Mouse (Mus musculus) embryonic facial prominence, embryonic 10.5 days (tissue): ENCODE data around the gene Farp1. TPM values are rescaled to one million over a fixed set of nuclear protein-coding genes. Genes with fewer than 3 reads are reported as not detected.

Experiments used
- DNase-seq: peaks from one replicate; pipeline ENCODE4 v3.0.0-alpha.2; 2017; ENCODE audit warnings: low spot score
- H3K27ac ChIP-seq: fragments of 300-500 bp; sonication (generic); replicated peaks from 2 replicates; pipeline ENCODE4 v1.5.1; 2016; ENCODE audit warnings: mild to moderate bottlenecking
- H3K27me3 ChIP-seq: fragments of 300-500 bp; sonication (generic); replicated peaks from 2 replicates; pipeline ENCODE4 v1.6.1; 2016; ENCODE audit warnings: low read depth, mild to moderate bottlenecking; ENCODE audit not compliant: poor library complexity, severe bottlenecking
- H3K36me3 ChIP-seq: fragments of 300-500 bp; sonication (generic); replicated peaks from 2 replicates; pipeline ENCODE4 v1.6.1; 2016; ENCODE audit warnings: mild to moderate bottlenecking, moderate library complexity
- H3K4me1 ChIP-seq: fragments of 300-500 bp; sonication (generic); 2 replicates; pipeline ENCODE4 v1.6.1; 2016
- H3K4me3 ChIP-seq: fragments of 300-500 bp; sonication (generic); 2 replicates; pipeline ENCODE4 v1.5.1; 2016; ENCODE audit warnings: mild to moderate bottlenecking, moderate library complexity
- H3K9me3 ChIP-seq: fragments of 300-500 bp; sonication (generic); 2 replicates; pipeline ENCODE4 v1.6.1; 2016; ENCODE audit warnings: mild to moderate bottlenecking
- WGBS: fragments of 180-500 bp; shearing (Covaris S2); methylation state at CpG from one replicate; pipeline ENCODE4 v1.1.7; 2016; 5-methylcytosine and 5-hydroxymethylcytosine counted together
- polyA plus RNA-seq: library from polyadenylated mRNA; unstranded; fragments of >200 nt; fragmentation: Nextera tagmentation; extraction: Ambion mirVana; gene quantifications from 2 replicates; pipeline ENCODE4 v1.2.1, GENCODE M21; 2016

Farp1 gene
- polyA plus RNA-seq, 1 experiment from 2014 or later = 41.7 TPM

GRCm38 (mm10) chr14:121205459-121205858 lies 170.5 kb downstream of the Farp1 start:
- Histone ChIP-seq H3K27ac (no peak overlapping the region), H3K4me3 (no peak overlapping the region), H3K9me3 (no peaks in the 10 kb centered on the region), H3K4me1 (peaks cover 13% of the 10 kb centered on the region; the same call in 1 of the 2 replicates), H3K27me3 (no peaks in the 10 kb centered on the region), H3K36me3 (peaks cover 45% of the 10 kb centered on the region)
- DNase-seq = no peak
- WGBS = 81% methylated on average over 3 of the region's 3 CpGs

- WGBS = 78% methylated on average over 15 of the region's 15 CpGs
- Histone ChIP-seq H3K4me3 (no peak overlapping the region), H3K27me3 (no peaks in the 10 kb centered on the region), H3K27ac (no peak overlapping the region), H3K9me3 (no peaks in the 10 kb centered on the region), H3K36me3 (peaks cover 48% of the 10 kb centered on the region), H3K4me1 (peaks cover 13% of the 10 kb centered on the region; the same call in 1 of the 2 replicates)
- DNase-seq = no peak
Measured at GRCm38 (mm10) chr14:121207441-121208158, 172.6 kb downstream of the Farp1 start.

GRCm38 (mm10) chr14:121208159-121208515 lies 173.1 kb downstream of the Farp1 start:
- no peak overlapping the region for H3K27ac ChIP-seq
- H3K36me3 ChIP-seq = peaks cover 52% of the 10 kb centered on the region
- H3K9me3 ChIP-seq = no peaks in the 10 kb centered on the region
- WGBS = 77% methylated on average over 3 of the region's 3 CpGs
- no peak overlapping the region for H3K4me3 ChIP-seq
- H3K4me1 ChIP-seq = peaks cover 13% of the 10 kb centered on the region; the same call in 1 of the 2 replicates
- no peak for DNase-seq
- no peaks in the 10 kb centered on the region for H3K27me3 ChIP-seq

GRCm38 (mm10) chr14:121210318-121210717 lies 175.3 kb downstream of the Farp1 start:
- peaks cover 52% of the 10 kb centered on the region for H3K36me3 ChIP-seq
- no peaks in the 10 kb centered on the region for H3K27me3 ChIP-seq
- no peak overlapping the region for H3K27ac ChIP-seq
- peaks cover 13% of the 10 kb centered on the region; the same call in 1 of the 2 replicates for H3K4me1 ChIP-seq
- no peak overlapping the region for H3K4me3 ChIP-seq
- 91% methylated on average over 3 of the region's 3 CpGs for WGBS
- DNase-seq = no peak
- no peaks in the 10 kb centered on the region for H3K9me3 ChIP-seq

GRCm38 (mm10) chr14:121213650-121214049 lies 178.7 kb downstream of the Farp1 start:
- H3K4me1 ChIP-seq = peaks cover 3% of the 10 kb centered on the region; the same call in 1 of the 2 replicates
- 81% methylated on average over 4 of the region's 4 CpGs for WGBS
- H3K27ac ChIP-seq = no peak overlapping the region

GRCm38 (mm10) chr14:121214636-121215257 lies 179.7 kb downstream of the Farp1 start:
- WGBS = 90% methylated on average over 11 of the region's 11 CpGs

More at GRCm38 (mm10) chr14:121213650-121214049, 178.7 kb downstream of the Farp1 start:
- DNase-seq = no peak
- H3K36me3 ChIP-seq = peaks cover 35% of the 10 kb centered on the region
- no peaks in the 10 kb centered on the region for H3K9me3 ChIP-seq
- H3K27me3 ChIP-seq = no peaks in the 10 kb centered on the region
- H3K4me3 ChIP-seq = no peak overlapping the region

GRCm38 (mm10) chr14:121215817-121216216 lies 180.8 kb downstream of the Farp1 start:
- Histone ChIP-seq H3K27ac (no peak overlapping the region), H3K36me3 (peaks cover 23% of the 10 kb centered on the region), H3K4me1 (peaks cover 3% of the 10 kb centered on the region; the same call in 1 of the 2 replicates), H3K9me3 (peaks cover under 1% of the 10 kb centered on the region; the same call in 1 of the 2 replicates), H3K27me3 (no peaks in the 10 kb centered on the region), H3K4me3 (no peak overlapping the region)
- 84% methylated on average over 5 of the region's 5 CpGs for WGBS
- DNase-seq = no peak

More at GRCm38 (mm10) chr14:121214636-121215257, 179.7 kb downstream of the Farp1 start:
- no peaks in the 10 kb centered on the region for H3K27me3 ChIP-seq
- DNase-seq = no peak
- no peaks in the 10 kb centered on the region for H3K9me3 ChIP-seq
- H3K4me1 ChIP-seq = peaks cover 3% of the 10 kb centered on the region; the same call in 1 of the 2 replicates
- H3K36me3 ChIP-seq = peaks cover 24% of the 10 kb centered on the region
- H3K4me3 ChIP-seq = no peak overlapping the region
- no peak overlapping the region for H3K27ac ChIP-seq

GRCm38 (mm10) chr14:121216672-121217071 lies 181.7 kb downstream of the Farp1 start:
- no peaks in the 10 kb centered on the region for H3K27me3 ChIP-seq
- no peak overlapping the region for H3K4me3 ChIP-seq
- 74% methylated on average over 6 of the region's 6 CpGs for WGBS
- peaks cover 31% of the 10 kb centered on the region for H3K36me3 ChIP-seq
- peaks cover 8% of the 10 kb centered on the region; the same call in 1 of the 2 replicates for H3K9me3 ChIP-seq
- no peak for DNase-seq
- no peak overlapping the region for H3K27ac ChIP-seq
- H3K4me1 ChIP-seq = peaks cover 3% of the 10 kb centered on the region; the same call in 1 of the 2 replicates

- 81% methylated on average over 7 of the region's 7 CpGs for WGBS
- peak; percentile 30 for DNase-seq
- Histone ChIP-seq H3K36me3 (peaks cover 33% of the 10 kb centered on the region), H3K27me3 (no peaks in the 10 kb centered on the region), H3K4me1 (peaks cover 3% of the 10 kb centered on the region; the same call in 1 of the 2 replicates), H3K9me3 (peaks cover 8% of the 10 kb centered on the region; the same call in 1 of the 2 replicates), H3K27ac (no peak overlapping the region), H3K4me3 (no peak overlapping the region)
Measured at GRCm38 (mm10) chr14:121218620-121219019, 183.6 kb downstream of the Farp1 start.

GRCm38 (mm10) chr14:121219226-121220039 lies 184.4 kb downstream of the Farp1 start:
- WGBS = 90% methylated on average over 10 of the region's 10 CpGs
- DNase-seq = no peak
- H3K27ac ChIP-seq = no peak overlapping the region

GRCm38 (mm10) chr14:121220040-121220322 lies 185.0 kb downstream of the Farp1 start:
- no peak overlapping the region for H3K27ac ChIP-seq

More at GRCm38 (mm10) chr14:121219226-121220039, 184.4 kb downstream of the Farp1 start:
- Histone ChIP-seq H3K4me1 (peaks cover 3% of the 10 kb centered on the region; the same call in 1 of the 2 replicates), H3K36me3 (peaks cover 40% of the 10 kb centered on the region), H3K9me3 (peaks cover 8% of the 10 kb centered on the region; the same call in 1 of the 2 replicates), H3K4me3 (no peak overlapping the region), H3K27me3 (no peaks in the 10 kb centered on the region)

GRCm38 (mm10) chr14:121220723-121221122 lies 185.7 kb downstream of the Farp1 start:
- no peaks in the 10 kb centered on the region for H3K27me3 ChIP-seq
- peak; percentile 48 for DNase-seq
- H3K4me1 ChIP-seq = peaks cover 7% of the 10 kb centered on the region; the same call in 1 of the 2 replicates
- no peak overlapping the region for H3K4me3 ChIP-seq
- no peak overlapping the region for H3K27ac ChIP-seq
- 86% methylated on average over 5 of the region's 5 CpGs for WGBS
- H3K36me3 ChIP-seq = peaks cover 53% of the 10 kb centered on the region
- H3K9me3 ChIP-seq = peaks cover 8% of the 10 kb centered on the region; the same call in 1 of the 2 replicates

More at GRCm38 (mm10) chr14:121220040-121220322, 185.0 kb downstream of the Farp1 start:
- 95% methylated on average over 1 of the region's 1 CpGs for WGBS
- DNase-seq = no peak
- H3K36me3 ChIP-seq = peaks cover 46% of the 10 kb centered on the region
- H3K9me3 ChIP-seq = peaks cover 8% of the 10 kb centered on the region; the same call in 1 of the 2 replicates
- H3K4me1 ChIP-seq = peaks cover 3% of the 10 kb centered on the region; the same call in 1 of the 2 replicates
- H3K27me3 ChIP-seq = no peaks in the 10 kb centered on the region
- no peak overlapping the region for H3K4me3 ChIP-seq
